Mouse (Mus musculus): ENCODE data around the gene Klhdc3. TPM values are rescaled to one million over a fixed set of nuclear protein-coding genes. Genes with fewer than 3 reads are reported as not detected.

Gene Klhdc3
- polyA plus RNA-seq (2012; rRNA removed), result 34.0 and 41.3 TPM in 2 replicates

DNA sequence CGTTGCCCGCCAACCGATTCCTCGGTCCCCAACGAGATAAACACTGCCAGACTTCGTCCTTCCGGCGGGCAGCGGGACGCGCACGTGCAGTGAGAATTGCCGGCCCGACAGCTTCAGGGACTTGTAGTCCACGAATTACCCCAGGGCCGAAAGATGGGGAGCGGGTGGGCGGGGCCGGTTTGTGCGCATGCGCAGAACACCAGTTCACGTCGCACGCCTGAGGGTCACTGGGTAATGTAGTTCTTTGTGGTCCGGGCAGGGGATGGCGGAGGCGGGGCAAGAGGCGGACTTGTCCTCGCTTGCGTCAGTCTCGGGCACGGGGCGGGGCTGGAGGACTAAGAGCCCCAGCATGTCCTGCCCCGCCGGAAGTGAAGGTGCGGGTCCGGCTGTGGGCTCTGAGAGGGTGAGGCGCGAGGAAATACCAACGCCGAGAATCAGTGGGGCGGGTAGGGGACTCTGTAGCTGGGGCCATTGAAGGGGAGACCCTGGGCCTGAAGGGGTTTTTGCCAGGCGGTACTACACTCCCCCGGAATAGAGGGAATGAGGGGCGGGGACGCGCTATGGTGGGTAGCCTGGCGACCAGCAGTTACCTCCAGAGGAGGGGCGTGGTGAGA, at the start of gene Klhdc3:
Gene Klhdc3, minus strand, starts transcription at position 155 of the 614 bp plus-strand sequence.

DNA sequence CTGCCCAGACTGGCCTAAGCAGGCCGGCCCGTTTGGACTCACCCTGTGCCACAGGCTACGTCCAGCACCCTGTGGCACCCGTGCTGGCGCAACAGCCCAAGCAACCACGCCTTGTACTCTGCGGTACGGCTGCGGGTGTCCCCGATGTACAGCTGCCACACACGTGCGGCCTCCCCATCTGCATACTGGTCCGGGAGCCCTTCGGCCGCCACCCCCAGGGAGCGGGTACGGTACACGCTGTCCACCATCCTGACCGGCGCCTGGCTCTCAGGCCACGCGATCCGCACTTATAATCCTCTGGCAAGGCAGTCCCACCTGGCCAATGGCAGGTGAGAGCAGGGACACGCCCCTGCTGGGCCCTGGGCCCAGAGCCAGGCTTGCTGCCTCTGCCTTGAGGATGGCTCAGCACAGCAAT, 48.2 kb upstream of the Klhdc3 start, which contains the start of gene Gnmt:
Gene Gnmt, minus strand, starts transcription at position 265 of the 415 bp plus-strand sequence.

DNA sequence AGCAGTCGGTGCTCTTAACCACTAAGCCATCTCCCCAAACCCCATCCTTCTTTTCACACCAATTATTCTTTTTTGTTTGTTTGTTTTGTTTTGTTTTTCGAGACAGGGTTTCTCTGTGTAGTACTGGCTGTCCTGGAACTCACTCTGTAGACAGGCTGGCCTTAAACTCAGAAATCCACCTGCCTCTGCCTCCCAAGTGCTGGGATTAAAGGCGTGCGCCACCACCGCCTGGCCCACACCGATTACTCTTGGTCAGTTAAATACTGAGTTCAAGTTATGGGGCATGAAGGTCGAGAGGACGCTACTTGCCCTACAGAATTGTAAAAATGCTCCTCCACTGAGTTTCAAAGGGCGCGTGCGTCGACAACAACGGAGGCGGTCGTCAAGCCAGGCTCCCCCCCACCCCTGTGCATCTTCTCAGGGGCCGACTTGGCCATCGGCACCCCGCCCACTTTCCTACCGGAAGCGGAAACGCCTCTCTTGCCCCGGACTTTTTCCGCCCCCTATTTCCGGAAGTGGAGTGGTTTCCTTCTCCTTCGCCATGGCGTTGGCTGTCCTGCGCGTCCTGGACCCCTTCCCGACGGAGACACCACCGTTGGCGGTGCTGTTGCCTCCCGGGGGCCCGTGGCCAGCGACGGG, 30.4 kb upstream of the Klhdc3 start, which contains the start of gene Pex6:
Gene Pex6, plus strand, starts transcription at position 505 of the 639 bp plus-strand sequence.

DNA sequence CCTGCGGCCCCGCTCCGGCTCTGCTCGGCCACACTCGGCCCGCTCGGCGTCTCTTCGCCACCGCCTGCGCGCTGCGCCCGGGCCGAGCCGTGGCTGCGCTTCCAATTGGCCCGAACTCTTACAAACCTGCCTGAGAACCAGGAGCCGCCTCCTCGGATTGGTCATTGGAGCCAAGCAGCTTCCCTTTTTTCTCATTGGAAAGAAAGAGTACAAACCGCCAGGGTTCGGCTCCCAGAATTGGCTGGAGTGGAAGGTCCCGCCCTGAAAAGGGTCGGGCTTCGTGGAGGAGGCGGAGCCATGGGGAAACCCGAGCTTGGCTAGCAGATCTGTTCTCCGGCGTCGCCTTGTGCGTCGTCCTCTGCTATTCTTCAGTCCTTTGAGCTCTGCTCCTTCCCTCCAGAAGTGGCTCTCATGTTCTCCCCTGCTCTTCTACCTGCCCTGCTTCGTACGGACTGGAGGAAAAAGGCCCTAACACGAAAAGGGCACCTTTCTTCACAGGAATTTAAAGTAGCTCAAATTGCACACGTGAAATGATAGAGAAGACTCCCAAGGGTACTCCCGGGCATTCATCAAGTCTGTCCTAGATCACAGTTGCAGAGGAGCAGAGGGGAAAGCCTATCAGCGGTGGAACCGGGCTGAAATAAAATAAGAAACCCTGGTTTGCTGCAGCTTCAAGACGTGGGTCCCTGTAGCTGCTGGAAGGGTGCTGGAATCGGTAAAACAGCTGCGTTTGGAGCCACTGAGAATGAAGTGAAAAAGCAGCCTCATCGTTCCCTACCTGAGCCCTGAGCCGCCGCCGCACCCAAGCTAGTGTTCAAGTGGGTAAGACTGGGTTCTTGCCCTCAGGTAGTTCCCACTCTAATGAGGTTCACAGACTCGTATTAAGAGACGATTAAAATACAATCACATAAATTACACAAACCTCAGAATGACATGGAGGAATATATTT, 24.4 kb upstream of the Klhdc3 start, which contains the start of gene Ppp2r5d:
Gene Ppp2r5d, minus strand, starts transcription at position 225 of the 949 bp plus-strand sequence.

DNA sequence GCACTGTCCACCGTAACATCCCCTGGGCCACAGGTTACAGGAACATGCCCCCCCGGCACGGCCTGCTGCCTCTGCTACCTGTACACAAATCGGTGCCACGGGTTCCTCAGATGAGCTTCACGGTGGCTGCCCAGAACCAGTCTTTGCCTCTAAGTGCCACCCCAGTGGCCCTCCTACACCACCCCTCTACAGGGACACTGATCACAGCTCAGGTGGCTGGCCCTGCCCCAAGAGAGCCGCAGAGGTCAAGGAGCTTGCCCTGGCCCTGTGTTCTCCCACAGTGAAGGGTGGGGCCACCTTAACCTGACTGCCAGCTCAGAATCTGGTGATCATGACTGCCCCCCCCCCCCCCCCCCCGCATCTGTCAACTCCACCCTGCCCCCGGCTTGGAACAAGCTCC, 2.3 kb downstream of the Klhdc3 start, which contains the start of gene Mea1:
Gene Mea1, plus strand, starts transcription at position 378 of the 400 bp plus-strand sequence.

DNA sequence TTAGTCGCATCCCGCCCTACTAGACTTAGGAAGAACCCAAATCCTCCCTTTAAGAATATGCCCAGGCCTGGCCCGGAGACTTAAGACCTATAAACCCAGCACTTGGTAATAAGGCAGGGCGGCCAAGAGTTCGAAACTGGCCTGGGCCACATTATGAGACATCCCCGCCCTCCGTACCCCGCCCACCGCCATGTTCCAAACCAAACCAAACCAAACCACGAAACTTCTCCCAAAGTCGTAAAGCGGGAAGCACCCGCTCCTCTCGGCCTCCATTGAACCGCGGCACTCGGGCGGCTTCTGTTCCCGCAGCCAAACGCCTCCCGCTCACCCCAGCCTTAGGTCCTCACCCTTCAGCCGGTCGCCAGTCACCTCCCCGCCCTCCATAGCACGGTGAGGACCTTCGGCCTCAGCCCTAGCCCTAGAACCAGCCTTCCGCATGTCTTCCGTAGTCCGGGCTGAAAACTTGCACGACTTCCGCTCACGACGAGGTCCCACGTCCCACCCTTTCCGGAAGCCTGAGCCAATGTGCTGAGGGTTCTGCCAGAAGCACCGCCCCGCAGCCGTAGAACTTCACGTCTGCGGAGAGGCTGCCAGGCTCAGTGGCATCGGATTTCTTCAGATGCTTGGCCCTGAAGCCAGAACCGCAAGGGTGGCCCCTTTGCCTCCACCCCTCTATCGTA, 6.7 kb downstream of the Klhdc3 start, which contains the start of gene Rrp36:
Gene Rrp36, minus strand, starts transcription at position 503 of the 680 bp plus-strand sequence.

DNA sequence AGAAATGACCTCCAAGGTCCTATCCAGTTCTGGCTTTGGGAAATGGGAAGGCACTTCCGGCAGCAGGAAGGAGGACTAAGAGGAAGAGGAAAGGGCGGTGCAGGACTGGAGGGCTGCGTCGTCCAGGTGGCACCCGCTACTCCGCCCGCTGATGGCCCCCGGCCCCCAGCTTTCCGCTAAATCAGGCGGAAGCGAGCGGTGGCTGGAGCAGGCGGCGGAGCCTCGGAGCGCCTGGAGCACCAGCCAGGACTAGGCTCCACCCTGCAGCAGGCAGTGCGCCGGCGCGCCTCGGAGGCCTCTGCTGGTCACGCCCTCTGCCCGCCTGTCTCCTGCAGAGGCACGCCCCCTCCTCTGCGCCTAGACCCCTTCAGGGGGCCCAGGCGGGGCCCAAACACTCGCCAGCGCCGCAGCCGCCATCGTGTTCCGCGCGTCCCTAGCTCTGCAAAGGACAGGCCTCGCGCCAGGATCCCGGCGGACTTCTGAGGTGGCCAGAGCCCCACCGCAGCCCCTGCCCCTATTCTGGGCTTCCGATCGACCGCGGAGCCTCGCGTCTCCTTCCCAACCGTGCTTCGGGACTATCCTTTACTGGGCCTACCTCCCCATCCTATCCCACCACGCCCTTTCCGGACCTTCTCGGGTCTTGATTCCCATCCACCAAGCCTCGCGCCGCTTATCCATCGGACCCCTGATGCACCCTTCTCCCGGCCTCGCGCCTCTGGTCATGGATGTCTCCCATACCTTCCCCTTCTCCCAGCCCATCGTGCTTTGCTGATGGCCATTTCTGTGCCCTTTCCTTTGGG, 30.3 kb downstream of the Klhdc3 start, which contains the start of gene Cul7:
Gene Cul7, plus strand, starts transcription at position 106 of the 800 bp plus-strand sequence.

DNA sequence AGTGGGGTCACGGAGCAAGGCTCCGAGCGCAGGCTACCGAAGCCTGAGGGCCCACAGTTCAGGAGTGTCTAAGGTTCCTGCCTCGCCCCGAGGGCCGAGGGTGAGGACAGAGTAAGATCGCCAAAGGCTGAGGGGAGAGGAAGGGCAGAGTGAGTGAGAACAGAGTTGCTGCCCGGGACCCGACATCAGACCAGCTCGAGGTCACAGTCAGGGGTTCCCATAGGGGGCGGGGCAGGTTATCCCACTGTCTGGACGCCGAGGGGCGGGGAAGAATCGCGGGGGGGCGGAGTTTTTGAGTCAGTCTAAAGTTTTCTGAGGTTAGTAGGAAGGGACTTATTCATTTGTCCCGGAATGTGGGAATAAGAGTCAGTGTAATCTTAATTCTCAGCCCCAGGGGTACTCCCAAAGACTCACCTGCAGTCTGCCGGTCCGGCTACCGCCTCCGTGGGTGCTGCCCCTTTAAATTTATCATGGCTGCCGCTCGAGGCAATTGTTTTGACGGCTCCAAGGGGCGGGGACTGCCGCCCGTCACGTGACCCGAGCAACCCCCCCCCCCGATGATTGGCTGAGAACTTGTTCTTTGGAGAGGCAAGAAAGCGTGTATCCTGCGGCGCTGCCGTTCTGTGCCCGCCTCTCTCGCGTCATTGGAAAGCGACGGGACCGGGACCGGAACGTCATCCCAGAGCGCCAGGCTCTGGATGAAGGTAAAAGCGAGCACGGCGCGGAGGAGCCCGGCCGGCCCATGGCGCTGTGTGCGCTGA, 35.0 kb downstream of the Klhdc3 start, which contains the start of the genes Klc4 and Mrpl2:
Gene Klc4, minus strand, starts transcription at position 462 of the 761 bp plus-strand sequence.
Gene Mrpl2, plus strand, starts transcription at position 669 of the 761 bp plus-strand sequence.

DNA sequence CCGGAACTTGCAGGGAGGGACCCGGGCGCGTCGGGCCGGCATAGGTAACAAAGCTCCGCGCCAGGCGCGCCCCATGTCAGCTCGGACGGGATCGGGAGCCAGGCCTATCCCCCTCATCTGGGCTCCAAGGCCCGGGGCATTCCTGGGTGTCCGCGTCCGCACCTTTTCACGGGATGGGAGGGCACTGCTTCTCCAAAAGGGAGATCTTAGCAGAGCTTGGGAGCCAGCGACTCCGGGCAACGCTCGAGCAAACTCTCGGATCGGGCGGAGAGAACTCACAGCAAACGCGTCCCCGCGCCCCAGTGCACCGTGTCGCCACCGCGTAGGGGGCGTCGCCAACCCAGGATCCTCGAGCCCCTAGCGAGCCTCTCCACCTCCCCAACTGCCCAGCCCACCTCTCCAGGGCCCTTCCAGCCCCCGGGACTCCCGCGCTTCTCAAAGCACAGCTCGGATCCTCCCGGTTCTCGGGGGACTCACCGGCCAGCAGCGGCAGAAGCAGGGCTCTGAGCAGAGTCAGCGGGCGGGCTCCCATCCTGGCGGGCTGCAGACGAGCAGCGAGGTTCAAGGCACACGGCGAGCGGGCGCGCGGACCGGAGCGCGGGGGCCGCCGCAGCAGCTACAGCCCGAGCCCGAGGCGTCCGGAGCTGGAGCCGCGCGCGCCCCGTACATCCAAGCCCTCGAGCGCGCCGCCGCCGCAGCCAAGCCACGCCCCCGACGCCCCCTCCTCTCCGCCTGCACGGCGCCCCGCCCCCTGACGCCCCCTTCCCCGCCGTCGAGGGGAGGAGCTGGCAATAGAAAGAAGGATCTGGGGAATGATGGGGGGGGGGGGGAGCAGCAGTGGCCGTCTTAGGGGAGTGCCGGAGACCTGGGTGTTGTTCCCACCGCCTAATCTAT, 51.7 kb downstream of the Klhdc3 start, which contains the start of gene Ptk7:
Gene Ptk7, minus strand, starts transcription at position 714 of the 894 bp plus-strand sequence.

Other genes with a start within 250 kb of the Klhdc3 start
- gene Slc22a7, start 242.5 kb downstream of the Klhdc3 start, polyA plus RNA-seq (2012; rRNA removed), result not detected in 2 replicates
- 0.01 TPM in 2 replicates for gene Ttbk1, start 193.2 kb downstream of the Klhdc3 start, polyA plus RNA-seq (2012; rRNA removed)
- 14.7 and 15.5 TPM in 2 replicates for gene Dnph1, start 184.2 kb downstream of the Klhdc3 start, polyA plus RNA-seq (2012; rRNA removed)
- gene Cul9, start 134.5 kb downstream of the Klhdc3 start, polyA plus RNA-seq (2012; rRNA removed), result 0.53 and 0.63 TPM in 2 replicates
- 15.7 and 15.8 TPM in 2 replicates for gene Srf, start 124.7 kb downstream of the Klhdc3 start, polyA plus RNA-seq (2012; rRNA removed)
- 3.6 and 3.7 TPM in 2 replicates for gene Ptk7, start 51.4 kb downstream of the Klhdc3 start, polyA plus RNA-seq (2012; rRNA removed)
- 3.3 and 4.2 TPM in 2 replicates for gene Klc4, start 34.9 kb downstream of the Klhdc3 start, polyA plus RNA-seq (2012; rRNA removed)
- 35.6 and 37.0 TPM in 2 replicates for gene Mrpl2, start 34.7 kb downstream of the Klhdc3 start, polyA plus RNA-seq (2012; rRNA removed)
- 13.2 and 13.9 TPM in 2 replicates for gene Cul7, start 30.6 kb downstream of the Klhdc3 start, polyA plus RNA-seq (2012; rRNA removed)
- gene Rrp36, start 6.6 kb downstream of the Klhdc3 start, polyA plus RNA-seq (2012; rRNA removed), result 21.1 and 24.2 TPM in 2 replicates
- gene Mea1, start 2.1 kb downstream of the Klhdc3 start, polyA plus RNA-seq (2012; rRNA removed), result 38.2 and 43.8 TPM in 2 replicates
- 22.5 and 25.0 TPM in 2 replicates for gene Ppp2r5d, start 24.2 kb upstream of the Klhdc3 start, polyA plus RNA-seq (2012; rRNA removed)
- gene Pex6, start 30.5 kb upstream of the Klhdc3 start, polyA plus RNA-seq (2012; rRNA removed), result 8.4 and 8.9 TPM in 2 replicates
- gene Gnmt, start 48.3 kb upstream of the Klhdc3 start, polyA plus RNA-seq (2012; rRNA removed), result 15.3 and 17.4 TPM in 2 replicates
- 17.8 and 18.8 TPM in 2 replicates for gene Cnpy3, start 71.3 kb upstream of the Klhdc3 start, polyA plus RNA-seq (2012; rRNA removed)
- gene Ptcra, start 82.8 kb upstream of the Klhdc3 start, polyA plus RNA-seq (2012; rRNA removed), result 0.01 and 0.07 TPM in 2 replicates
- 32.9 and 35.8 TPM in 2 replicates for gene 2310039H08Rik, start 91.7 kb upstream of the Klhdc3 start, polyA plus RNA-seq (2012; rRNA removed)
- 44.3 and 52.4 TPM in 2 replicates for gene Rpl7l1, start 101.8 kb upstream of the Klhdc3 start, polyA plus RNA-seq (2012; rRNA removed)
- 2.9 TPM in 2 replicates for gene Bicral, start 177.6 kb upstream of the Klhdc3 start, polyA plus RNA-seq (2012; rRNA removed)
- gene Tbcc, start 209.8 kb upstream of the Klhdc3 start, polyA plus RNA-seq (2012; rRNA removed), result 8.6 and 9.1 TPM in 2 replicates
- gene Prph2, start 229.5 kb upstream of the Klhdc3 start, polyA plus RNA-seq (2012; rRNA removed), result not detected in 2 replicates